Mouse (Mus musculus) stomach, embryonic 16.5 days (tissue): Measurements from ENCODE around the gene Ndufa1. TPM values are rescaled to one million over a fixed set of nuclear protein-coding genes. Genes with fewer than 3 reads are reported as not detected.
"Not testable (repeated sequence)": the region's sequence is repeated elsewhere in the genome, so short reads cannot be mapped to it uniquely, and the experiment has no call there.

Experiments used
- ATAC-seq: fragments of 200-750 bp; cut with Nextera tagmentation; 2 replicates; pipeline ENCODE4 v1.8.0; 2017; ENCODE audit warnings: moderate number of reproducible peaks, moderate TSS enrichment; ENCODE audit not compliant: insufficient read depth, low FRiP score
- H3K27ac ChIP-seq: fragments of 300-500 bp; sonication (generic); 2 replicates; pipeline ENCODE4 v1.5.1; 2014; ENCODE audit warnings: low read length
- H3K27me3 ChIP-seq: fragments of 300-500 bp; sonication (generic); 2 replicates; pipeline ENCODE4 v1.6.1; 2014; ENCODE audit warnings: low read length, control low read depth, mixed read lengths; ENCODE audit not compliant: control insufficient read depth, insufficient read depth
- H3K36me3 ChIP-seq: fragments of 300-500 bp; sonication (generic); 2 replicates; pipeline ENCODE4 v1.6.1; 2014; ENCODE audit warnings: low read length; ENCODE audit not compliant: control insufficient read depth, insufficient read depth
- H3K4me1 ChIP-seq: fragments of 300-500 bp; sonication (generic); 2 replicates; pipeline ENCODE4 v1.6.1; 2014; ENCODE audit warnings: low read length, control low read depth, mixed read lengths; ENCODE audit not compliant: control insufficient read depth, insufficient read depth
- H3K4me2 ChIP-seq: fragments of 300-500 bp; sonication (generic); 2 replicates; pipeline ENCODE4 v1.6.1; 2014; ENCODE audit warnings: low read depth, low read length, mixed read lengths
- H3K4me3 ChIP-seq: fragments of 300-500 bp; sonication (generic); replicated peaks from 2 replicates; pipeline ENCODE4 v1.5.1; 2014; ENCODE audit warnings: mild to moderate bottlenecking, low read length
- H3K9ac ChIP-seq: fragments of 300-500 bp; sonication (generic); 2 replicates; pipeline ENCODE4 v1.6.1; 2014; ENCODE audit warnings: low read length
- H3K9me3 ChIP-seq: fragments of 300-500 bp; sonication (generic); replicated peaks from 2 replicates; pipeline ENCODE4 v1.6.1; 2016; ENCODE audit warnings: low read length, control low read depth; ENCODE audit not compliant: control insufficient read depth
- WGBS: fragments of 180-500 bp; shearing (Covaris S2); extraction: QIAGEN DNeasy Blood & Tissue Kit; methylation state at CpG from one replicate; pipeline ENCODE4 v1.1.7; 2014; 5-methylcytosine and 5-hydroxymethylcytosine counted together
- polyA plus RNA-seq: library from polyadenylated mRNA; unstranded; fragments of >200 nt; fragmentation: Nextera tagmentation; extraction: Ambion mirVana; gene quantifications from 2 replicates; pipeline ENCODE4 v1.2.1, GENCODE M21; 2015

Gene Ndufa1
- polyA plus RNA-seq, 1 experiment from 2014 or later, result 416 TPM

DNA sequence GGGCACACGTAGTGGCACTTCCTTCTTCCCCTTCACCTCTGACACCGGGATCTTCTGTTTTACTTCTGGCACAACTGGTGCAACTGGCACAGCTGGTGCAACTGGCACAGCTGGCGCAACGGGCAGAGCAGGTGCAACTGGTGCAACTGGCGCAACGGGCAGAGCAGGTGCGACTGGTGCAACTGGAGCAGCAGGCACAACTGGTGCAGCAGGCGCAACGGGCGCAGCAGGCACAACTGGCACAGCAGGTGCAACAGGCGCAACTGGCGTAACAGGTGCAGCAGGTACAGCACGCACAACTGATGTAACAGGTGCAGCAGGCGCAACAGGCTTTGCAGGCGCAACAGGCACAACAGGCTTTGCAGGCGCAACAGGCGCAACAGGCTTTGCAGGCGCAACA is 27.8 kb downstream of the Ndufa1 start:
- Histone ChIP-seq H3K4me3 (no peak overlapping the region), H3K9ac (no peak overlapping the region), H3K27ac (no peak overlapping the region), H3K36me3 (no peaks in the 10 kb centered on the region), H3K9me3 (no peaks in the 10 kb centered on the region), H3K4me2 (no peak overlapping the region), H3K27me3 (no peaks in the 10 kb centered on the region), H3K4me1 (no peaks in the 10 kb centered on the region)
- WGBS, result 75% methylated on average over 18 of the region's 18 CpGs
- ATAC-seq, result no peak

DNA sequence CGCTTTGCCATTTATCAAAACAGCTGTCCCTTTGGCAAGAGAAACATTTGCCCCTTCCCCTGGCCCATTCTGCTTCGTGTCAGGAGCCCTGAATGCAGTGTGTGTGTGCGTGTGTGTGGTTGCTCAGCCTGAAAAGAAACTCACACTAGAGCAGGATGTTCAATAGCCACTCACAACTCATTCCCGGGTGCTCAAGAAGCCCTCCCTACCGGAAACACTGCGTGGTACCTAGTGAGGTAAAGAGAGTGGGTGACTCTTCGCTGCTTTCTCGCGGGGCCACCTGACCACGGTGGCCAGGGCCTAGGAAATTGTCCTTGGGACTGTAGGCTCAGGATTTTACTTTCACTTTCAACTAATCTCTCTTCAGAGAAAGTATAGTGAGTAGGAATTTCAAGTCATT is 29.8 kb downstream of the Ndufa1 start:
- H3K27ac ChIP-seq, result no peak overlapping the region
- no peak for ATAC-seq
- H3K4me3 ChIP-seq, result no peak overlapping the region
- H3K4me1 ChIP-seq, result no peaks in the 10 kb centered on the region
- WGBS, result 76% methylated on average over 10 of the region's 10 CpGs
- no peaks in the 10 kb centered on the region for H3K9me3 ChIP-seq
- no peaks in the 10 kb centered on the region for H3K27me3 ChIP-seq
- H3K9ac ChIP-seq, result no peak overlapping the region
- no peak overlapping the region for H3K4me2 ChIP-seq
- H3K36me3 ChIP-seq, result no peaks in the 10 kb centered on the region

DNA sequence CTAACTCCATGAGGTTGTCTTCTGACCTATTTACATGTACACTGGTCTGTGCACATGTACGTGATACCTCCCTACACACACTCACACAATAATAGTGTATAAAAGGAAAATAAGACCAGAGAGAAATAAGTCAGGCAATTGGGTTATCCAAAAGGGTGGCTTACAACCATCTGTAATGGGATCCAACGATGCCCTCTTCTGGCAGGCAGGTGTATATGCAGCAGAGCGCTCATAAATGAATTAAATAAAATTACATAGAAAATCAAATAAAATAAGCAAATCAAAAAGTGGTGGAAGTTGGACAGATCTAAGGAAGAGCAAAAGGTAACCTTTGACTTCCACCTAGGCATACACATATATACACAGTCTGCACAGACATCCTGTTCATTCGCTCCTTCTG is 33.1 kb downstream of the Ndufa1 start:
- ATAC-seq, result no peak
- H3K4me1 ChIP-seq, result no peaks in the 10 kb centered on the region
- no peaks in the 10 kb centered on the region for H3K9me3 ChIP-seq
- H3K4me2 ChIP-seq, result no peak overlapping the region
- H3K27me3 ChIP-seq, result no peaks in the 10 kb centered on the region
- H3K36me3 ChIP-seq, result no peaks in the 10 kb centered on the region
- no peak overlapping the region for H3K27ac ChIP-seq
- H3K4me3 ChIP-seq, result no peak overlapping the region
- whole genome bisulfite sequencing, result 55% methylated on average over 4 of the region's 4 CpGs
- H3K9ac ChIP-seq, result no peak overlapping the region

DNA sequence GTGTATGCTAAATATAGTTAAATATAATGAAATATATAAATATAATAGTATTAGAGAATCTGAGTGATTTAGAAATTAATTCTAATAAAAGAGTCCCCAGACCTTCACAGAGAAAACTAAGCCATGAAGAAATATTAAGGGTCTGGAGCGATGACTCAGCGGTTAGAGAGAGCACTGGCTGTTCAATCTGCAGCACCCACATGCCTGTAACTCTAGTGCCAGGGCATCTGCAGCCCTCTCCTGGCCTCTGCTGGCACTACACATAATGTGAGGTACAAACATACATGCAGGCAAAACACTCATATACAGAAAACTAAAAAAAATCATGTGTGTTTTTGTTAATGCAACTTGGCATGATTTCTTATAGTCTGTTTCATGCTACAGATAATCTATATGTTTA is 46.0 kb downstream of the Ndufa1 start:
- Histone ChIP-seq H3K36me3 (no peaks in the 10 kb centered on the region), H3K27ac (no peak overlapping the region), H3K4me3 (no peak overlapping the region), H3K9ac (no peak overlapping the region), H3K4me1 (no peaks in the 10 kb centered on the region), H3K27me3 (no peaks in the 10 kb centered on the region), H3K4me2 (no peak overlapping the region), H3K9me3 (no peaks in the 10 kb centered on the region)
- WGBS, result 91% methylated on average over 2 of the region's 2 CpGs
- ATAC-seq, result no peak

DNA sequence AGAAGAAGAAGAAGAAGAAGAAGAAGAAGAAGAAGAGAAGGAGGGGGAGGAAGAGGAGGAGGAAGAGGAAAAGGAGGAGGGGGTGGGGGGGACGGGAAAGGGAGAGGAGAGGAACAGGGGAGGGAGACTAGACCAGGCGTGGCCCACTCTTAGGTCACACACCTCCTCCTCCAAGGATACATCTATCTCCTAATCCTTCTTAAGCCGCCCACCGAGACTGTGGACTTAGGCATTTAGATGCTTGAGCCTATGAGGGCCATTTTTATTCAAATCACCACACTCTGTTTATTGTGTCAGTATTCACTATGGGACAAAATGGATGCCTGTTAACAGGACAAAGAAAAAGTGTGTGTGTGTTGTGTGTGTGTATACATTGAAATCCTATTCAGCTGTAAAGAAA is 46.5 kb downstream of the Ndufa1 start:
- not testable (repeated sequence) for H3K4me2 ChIP-seq, H3K36me3 ChIP-seq, H3K27ac ChIP-seq, H3K4me1 ChIP-seq, H3K4me3 ChIP-seq, H3K9me3 ChIP-seq, H3K27me3 ChIP-seq, ATAC-seq, H3K9ac ChIP-seq
- WGBS, result 83% methylated on average over 2 of the region's 4 CpGs

DNA sequence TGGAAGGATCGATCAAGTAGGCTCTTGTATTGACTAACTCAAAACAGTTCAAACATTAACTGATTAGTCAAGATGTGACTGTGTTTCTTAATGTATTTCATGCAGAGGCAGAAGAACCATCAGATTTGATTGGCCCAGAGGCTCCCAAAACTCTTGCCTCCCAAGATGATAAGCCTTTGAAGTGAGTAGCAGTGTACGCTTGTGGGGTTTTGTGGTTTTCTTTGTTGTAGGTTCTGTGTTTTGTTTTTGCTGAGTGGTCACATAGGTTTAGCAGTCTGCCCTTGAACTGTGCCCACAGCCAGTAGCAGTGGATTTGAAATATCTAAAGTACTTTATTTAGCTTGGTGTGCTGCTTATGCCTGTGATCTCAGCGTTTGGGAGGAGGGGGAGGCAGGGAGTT is 49.2 kb downstream of the Ndufa1 start:
- Histone ChIP-seq H3K4me3 (no peak overlapping the region), H3K9me3 (no peaks in the 10 kb centered on the region), H3K4me2 (no peak overlapping the region), H3K4me1 (no peaks in the 10 kb centered on the region), H3K9ac (no peak overlapping the region), H3K27ac (no peak overlapping the region), H3K27me3 (no peaks in the 10 kb centered on the region), H3K36me3 (no peaks in the 10 kb centered on the region)
- ATAC-seq, result no peak
- 85% methylated on average over 3 of the region's 3 CpGs for WGBS

Other genes starting within 250 kb of the Ndufa1 start
- 15.0 and 15.6 TPM in 2 replicates for gene Sept6, start 199.4 kb downstream of the Ndufa1 start, polyA plus RNA-seq
- not detected in 2 replicates for gene Sowahd, start 142.3 kb downstream of the Ndufa1 start, polyA plus RNA-seq
- gene Rpl39, start 105.8 kb downstream of the Ndufa1 start, polyA plus RNA-seq, result 438 and 576 TPM in 2 replicates
- 15.4 and 19.4 TPM in 2 replicates for gene Upf3b, start 80.8 kb downstream of the Ndufa1 start, polyA plus RNA-seq
- gene Nkap, start 64.4 kb downstream of the Ndufa1 start, polyA plus RNA-seq, result 13.7 and 14.2 TPM in 2 replicates
- not detected in 2 replicates for gene Akap14, start 22.3 kb downstream of the Ndufa1 start, polyA plus RNA-seq
- gene Rnf113a1, start 82 bp upstream of the Ndufa1 start, polyA plus RNA-seq, result 9.1 and 10.1 TPM in 2 replicates
- not detected in 2 replicates for gene Gm9, start 19.9 kb upstream of the Ndufa1 start, polyA plus RNA-seq
- not detected in 2 replicates for gene Rhox1, start 31.1 kb upstream of the Ndufa1 start, polyA plus RNA-seq
- not detected in 2 replicates for gene Rhox2a, start 53.8 kb upstream of the Ndufa1 start, polyA plus RNA-seq
- gene Rhox3a, start 58.8 kb upstream of the Ndufa1 start, polyA plus RNA-seq, result 0.28 TPM in 1 of 2 replicates, not detected in the other
- gene Rhox4a, start 74.2 kb upstream of the Ndufa1 start, polyA plus RNA-seq, result not detected in 2 replicates
- not detected in 2 replicates for gene Rhox3a2, start 188.9 kb upstream of the Ndufa1 start, polyA plus RNA-seq
- gene Rhox4a2, start 199.7 kb upstream of the Ndufa1 start, polyA plus RNA-seq, result not detected in 2 replicates
- not detected in 2 replicates for gene Rhox2b, start 220.9 kb upstream of the Ndufa1 start, polyA plus RNA-seq
- gene Rhox4b, start 241.3 kb upstream of the Ndufa1 start, polyA plus RNA-seq, result not detected in 2 replicates